Mouse (Mus musculus): Measurements from ENCODE around the gene Tns2.
"Not testable (repeated sequence)": the region's sequence is repeated elsewhere in the genome, so short reads cannot be mapped to it uniquely, and the experiment has no call there.

Gene Tns2

DNA sequence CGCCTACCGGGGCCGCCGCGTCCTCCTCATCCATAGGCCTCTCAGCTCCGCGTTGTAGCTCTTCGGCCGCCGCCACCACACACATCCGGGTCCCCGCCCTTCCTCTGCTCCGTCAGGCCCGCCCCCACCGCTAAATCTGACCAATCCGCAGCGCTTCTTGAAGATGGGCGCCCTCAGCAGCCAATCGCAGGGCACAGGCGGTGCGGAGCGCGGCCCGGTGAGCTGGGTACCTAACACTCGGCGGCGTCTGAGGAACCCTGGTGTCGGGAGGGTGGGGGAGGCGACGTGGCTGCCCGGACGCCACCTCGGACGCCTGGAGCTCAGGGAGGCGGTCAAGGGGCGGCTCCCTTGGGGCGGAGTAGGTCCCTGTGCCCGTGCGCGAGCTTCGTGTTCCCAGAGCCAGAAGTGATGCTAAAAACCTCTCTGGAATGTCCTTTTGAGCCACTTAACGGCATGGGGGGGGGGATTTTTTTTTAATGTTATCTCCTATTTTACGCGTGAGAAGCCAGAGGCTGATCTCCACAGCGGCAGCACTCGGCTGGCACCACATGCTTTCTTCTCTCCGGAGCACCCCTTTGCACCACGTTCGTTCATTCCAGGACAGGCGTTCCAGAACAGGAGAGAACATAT is 36.0 kb downstream of the Tns2 start, which contains the start of gene Spryd3:
Spryd3 (minus strand) TSS at position 106 of the 630 bp plus-strand sequence.
- peak; percentile 97 to 99 for DNase-seq (ENCODE audit: low spot score in 2 of 2)

DNA sequence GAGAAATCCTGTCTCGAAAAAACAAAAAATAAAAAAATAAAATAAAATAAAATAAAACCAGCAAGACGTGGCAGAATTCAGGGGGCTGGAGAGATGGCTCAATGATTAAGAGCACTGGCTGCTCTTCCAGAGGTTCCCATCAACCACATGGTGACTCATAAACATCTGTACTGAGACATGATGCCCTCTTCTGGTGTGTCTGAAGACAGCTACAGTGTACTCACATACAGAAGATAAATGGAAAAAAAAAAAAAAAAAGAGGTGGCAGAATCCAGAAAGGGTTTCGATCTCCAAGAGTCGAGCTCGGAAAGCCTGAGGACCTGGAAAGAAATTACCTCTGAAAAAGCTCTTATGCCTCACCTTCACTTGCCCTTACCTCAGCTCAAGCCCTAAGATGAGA is 40.9 kb downstream of the Tns2 start:
- no peak for DNase-seq (ENCODE audit: low spot score in 2 of 2)

DNA sequence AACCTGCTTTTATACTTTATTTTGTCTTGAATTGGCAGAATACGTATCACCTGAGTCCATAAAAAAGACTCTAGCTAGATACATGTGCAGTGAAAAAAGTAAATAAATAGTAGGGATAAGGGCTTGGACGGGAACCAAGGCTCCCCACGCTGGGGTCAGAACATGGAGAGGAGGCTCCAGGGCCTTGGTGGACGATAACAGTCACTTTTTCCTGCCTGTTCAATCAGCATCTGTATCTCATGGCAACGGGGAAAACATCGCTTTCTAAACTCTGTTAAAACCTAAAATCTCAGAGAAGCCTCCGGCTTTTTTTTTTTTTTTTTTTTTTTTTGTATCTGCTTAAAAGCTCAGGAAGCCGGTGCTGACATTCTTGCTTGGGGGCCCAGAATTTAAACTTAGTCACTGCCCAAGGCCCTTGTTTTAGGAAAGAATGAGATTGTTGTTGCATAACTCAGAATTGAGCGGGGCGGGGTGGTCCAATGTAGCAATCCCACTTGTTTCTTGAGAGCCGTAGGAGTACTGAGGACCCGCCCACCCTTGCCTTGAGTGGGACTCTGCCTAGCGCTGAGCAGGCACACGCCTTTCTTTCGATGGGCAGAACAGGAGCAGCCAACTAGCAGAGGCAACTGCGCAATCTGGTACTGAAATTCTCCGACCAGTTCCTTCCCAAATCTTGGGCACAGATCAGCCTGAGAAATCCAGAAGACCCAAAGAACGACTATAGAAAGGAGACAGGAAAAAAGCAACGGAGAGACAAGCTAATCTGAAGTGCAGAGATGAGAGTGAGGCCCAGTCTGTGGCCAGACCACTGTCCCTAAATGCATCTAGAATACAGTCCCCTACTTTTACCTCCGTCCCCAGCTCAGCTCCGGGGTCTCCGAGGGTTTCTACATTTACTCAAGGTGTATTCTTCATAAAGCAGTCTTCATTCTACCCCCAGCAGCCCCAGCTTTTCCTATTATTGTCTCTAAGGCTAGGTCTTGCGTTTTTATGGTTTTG is 43.0 kb downstream of the Tns2 start:
- DNase-seq (ENCODE audit: low spot score in 2 of 2): no peak

DNA sequence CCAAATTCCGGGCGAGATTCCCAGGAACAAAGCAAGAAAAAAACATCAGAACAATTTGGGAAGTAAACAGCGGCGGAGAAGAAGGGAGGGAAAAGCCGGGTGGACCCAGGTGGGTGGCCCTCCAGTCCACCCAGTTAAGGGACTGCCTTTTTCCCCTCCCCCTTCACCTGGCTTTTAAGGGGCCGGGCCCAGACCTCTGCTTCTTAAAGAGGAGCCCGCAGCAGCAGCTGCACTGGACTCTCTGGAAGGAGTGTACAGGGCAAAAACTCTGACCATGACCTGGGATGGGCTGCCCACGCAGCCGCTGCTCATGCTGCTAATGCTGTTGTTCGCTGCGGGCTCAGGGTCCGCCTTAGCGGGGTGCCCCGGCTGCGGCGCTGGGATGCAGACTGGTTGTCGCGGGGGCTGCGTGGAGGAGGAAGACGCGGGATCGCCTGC is 44.1 kb downstream of the Tns2 start, which contains the start of gene Igfbp6:
Igfbp6 (plus strand) TSS at position 89 of the 438 bp plus-strand sequence.
- no peak for DNase-seq (ENCODE audit: low spot score in 2 of 2)

DNA sequence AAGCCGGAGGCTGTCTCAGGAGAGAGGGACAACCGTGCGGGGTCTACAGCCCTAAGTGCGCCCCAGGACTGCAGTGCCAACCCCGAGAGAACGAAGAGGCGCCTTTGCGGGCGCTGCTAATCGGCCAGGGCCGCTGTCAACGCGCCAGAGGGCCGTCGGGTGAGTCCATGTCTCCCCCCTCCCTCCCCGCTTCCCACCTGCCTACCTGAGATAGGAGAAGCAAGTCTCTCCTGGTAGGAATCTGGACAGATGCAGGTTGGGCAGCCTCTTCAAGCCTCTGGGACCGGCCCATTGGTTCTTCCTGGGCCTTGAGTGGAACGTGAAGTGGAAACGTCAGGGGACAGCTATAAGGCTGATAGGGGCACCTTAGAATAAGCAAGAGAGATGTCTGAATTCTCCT is 44.5 kb downstream of the Tns2 start:
- DNase-seq (ENCODE audit: low spot score in 2 of 2): no peak

DNA sequence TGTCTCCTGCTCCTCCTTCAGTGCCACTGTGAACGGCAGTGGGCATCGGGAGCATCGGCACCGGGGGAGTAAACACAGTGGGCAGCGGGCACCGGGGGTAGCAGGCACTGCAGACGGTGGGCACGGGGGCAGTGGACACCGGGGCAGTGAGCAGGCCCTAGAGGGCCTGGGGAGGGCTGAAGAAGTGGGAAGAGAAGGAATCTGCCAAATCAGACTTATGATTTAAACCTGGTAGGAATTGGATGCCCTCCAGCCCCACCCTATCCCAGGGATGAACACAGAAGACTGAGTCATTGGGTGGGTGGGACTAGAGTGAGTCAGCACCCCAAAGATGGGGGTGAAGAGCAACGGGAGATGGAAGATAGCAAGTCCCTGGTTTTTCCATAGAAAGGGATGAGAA is 45.1 kb downstream of the Tns2 start:
- DNase-seq (ENCODE audit: low spot score in 2 of 2): no peak

DNA sequence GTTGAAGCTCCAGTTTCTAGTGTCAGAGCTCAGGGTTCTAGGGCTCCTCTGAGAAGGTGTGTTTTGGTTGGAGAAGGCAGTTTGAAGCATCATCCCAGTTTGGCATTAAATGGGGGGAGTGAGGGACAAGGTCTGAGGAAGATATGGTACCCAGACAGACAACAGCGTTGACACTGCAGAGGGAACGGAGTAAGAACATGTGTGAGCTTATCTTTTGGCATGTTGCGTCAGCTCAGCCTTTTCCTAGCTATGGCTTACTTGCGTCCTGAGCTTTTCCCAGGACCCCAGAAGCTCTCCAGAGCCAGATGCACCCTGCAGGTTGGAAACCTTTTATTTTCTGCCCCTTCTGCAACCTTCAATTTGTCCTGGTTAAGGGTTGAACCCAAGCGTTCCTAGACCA is 45.9 kb downstream of the Tns2 start:
- no peak for DNase-seq (ENCODE audit: low spot score in 2 of 2)

DNA sequence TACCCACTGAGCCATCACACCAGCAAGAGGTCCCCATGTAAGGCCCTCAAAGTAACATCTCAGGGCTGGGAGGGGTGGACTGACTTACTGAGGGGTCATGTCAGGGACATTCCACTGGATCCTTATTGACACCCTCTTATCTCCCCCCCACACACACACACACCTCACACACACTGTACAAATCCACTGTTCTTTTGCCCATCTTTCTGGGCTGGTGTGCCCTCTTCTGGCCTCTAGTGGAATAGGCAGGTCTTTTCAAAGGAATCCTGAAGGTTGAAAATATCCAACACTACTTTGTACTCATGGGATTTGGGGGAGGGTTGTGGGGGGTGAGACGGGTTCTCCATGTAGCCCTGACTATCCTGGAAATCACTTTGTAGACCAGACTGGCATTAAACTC is 46.7 kb downstream of the Tns2 start:
- peak in 1 of 2 experiments; percentile 53 for DNase-seq (ENCODE audit: low spot score in 2 of 2)

DNA sequence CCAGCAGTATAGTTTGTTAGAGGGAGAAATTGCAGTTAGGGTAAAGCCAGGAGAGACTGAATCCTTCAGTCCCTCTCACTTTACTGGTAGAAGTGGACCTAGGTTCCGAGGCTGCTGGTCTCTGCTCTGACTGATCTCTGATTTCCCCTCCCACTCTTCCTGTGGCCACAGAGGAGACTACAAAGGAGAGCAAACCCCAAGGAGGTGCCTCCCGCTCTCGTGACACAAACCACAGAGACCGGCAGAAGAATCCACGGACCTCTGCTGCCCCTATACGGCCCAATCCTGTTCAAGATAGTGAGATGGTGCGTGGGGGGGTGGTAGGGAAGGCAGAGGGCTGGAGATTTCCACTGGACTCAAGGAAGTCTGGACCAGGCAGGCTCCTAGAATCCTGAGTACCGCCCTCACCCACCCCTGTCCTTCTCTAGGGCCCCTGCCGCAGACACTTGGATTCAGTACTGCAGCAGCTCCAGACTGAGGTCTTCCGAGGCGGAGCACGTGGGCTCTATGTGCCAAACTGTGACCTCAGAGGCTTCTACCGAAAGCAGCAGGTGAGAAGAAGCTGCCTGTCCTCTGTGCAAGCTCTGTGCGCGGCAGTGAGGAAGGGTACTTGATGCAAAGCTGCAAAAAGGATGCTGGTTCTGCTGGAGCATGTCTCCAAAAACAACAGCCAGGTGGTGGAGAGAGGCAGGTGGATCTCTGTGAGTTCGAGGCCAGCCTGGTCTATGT is 47.6 kb downstream of the Tns2 start:
- DNase-seq (ENCODE audit: low spot score in 2 of 2): no peak

DNA sequence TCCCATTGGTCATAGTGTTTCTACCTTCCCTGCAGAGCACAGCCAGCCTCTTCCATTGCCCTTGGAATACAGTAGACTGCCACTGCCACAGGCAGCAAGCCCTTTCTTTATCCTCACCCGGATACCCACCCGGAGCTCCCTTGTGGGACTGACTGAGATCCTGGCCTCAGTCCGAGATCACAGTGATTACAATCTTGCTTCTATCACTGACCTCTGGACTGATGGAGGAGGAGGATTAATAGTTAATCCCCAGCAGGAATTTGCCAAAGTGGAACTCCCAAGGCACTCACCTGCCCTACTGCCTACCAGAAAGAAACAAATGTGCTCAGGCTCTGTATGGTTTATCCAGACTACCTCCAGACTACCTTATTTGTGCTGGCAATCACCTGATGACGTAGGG is 49.3 kb downstream of the Tns2 start:
- no peak for DNase-seq (ENCODE audit: low spot score in 2 of 2)

DNA sequence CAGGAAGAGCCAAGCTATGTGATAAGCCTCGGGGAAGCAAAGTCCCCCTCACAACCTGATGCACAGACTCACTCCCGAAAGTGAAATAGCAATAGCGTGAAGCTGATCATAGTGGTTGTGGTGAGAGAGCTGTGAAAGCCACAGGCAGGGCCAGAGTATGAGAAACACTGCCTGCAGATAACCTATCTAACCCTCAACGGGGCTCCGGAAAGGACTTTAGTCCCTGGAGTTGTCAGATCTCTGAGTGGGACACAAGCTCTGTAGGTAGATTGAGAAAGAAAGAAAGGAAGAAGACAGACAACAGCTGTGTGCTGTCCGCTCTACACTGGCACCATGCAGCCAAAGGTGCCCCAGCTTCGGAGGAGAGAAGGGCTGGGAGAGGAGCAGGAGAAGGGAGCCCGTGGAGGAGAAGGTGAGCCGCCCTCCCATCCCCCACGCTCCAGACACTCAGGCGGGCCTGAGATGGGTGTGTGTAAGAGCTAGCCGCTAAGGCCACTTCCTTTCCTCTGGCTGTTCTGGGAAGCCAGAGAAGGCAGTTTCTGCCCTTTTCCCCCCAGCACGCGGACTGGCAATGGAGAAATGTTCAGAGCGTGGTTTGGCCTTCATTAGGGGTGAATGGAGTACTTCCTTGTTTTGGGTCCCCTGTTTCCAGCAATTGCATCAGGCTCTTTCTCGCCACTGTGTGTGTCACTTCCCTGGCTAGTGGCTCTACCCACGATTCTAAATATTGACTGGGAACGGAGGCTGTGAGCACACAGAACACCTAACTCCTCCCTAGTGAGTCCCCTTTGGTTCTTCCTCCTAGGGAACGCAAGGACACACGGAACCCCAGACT is 50.3 kb downstream of the Tns2 start, which contains the start of gene Soat2:
Soat2 (plus strand) TSS at position 226 of the 835 bp plus-strand sequence.
- DNase-seq (ENCODE audit: low spot score in 2 of 2): no peak

DNA sequence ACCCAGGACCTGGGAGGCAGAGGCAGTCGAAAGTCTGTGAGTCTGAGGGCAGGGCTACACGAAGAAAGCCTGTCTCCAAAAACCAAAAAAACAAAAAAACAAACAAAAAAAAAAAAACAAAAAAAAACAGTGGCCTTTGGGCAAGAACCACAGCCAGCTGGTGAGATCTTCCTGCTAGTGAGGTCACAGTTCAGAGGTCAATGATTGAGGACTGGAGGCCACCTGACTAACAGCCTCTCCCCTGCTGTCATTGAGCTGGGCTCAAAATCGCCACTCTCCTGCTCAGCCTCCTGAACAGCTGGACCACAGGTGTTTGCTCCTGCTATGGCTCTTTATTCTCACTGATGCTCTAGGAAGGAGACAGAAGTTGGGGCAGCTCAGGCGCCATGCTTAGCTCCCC is 52.4 kb downstream of the Tns2 start:
- DNase-seq (ENCODE audit: low spot score in 2 of 2): no peak

DNA sequence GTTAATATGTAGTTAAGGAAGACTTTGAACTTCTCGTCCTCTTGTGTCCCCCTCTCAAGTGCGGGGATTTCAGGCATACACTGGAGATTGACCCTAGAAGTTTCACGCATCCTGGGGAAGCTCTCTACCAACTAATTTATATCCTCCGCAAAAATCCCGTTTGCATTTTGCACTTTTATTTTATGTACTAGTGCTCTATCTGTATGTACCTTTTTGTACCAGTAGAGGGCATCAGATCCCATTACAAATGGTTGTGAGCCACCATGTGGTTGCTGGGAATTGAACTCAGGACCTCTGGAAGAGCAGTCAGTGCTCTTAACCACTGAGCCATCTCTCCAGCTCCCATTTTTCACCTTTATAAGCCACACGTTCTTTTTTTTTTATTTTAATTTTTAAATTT is 54.8 kb downstream of the Tns2 start:
- DNase-seq (ENCODE audit: low spot score in 2 of 2): not testable (repeated sequence)

DNA sequence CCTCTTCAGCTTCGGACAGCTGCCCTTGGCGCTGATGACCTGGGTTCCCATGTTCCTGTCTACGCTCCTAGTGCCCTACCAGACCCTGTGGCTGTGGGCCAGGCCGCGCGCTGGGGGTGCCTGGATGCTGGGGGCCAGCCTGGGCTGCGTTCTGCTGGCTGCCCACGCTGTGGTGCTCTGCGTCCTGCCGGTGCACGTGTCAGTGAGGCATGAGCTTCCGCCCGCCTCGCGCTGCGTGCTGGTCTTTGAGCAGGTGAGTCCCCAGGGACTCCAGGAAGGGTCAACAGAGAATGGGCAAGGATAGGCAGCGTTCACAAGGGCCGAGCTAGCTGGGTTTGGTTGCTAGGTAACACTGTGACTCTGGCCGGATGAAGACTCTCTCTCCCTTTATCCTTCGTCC is 56.6 kb downstream of the Tns2 start:
- DNase-seq (ENCODE audit: low spot score in 2 of 2): no peak

DNA sequence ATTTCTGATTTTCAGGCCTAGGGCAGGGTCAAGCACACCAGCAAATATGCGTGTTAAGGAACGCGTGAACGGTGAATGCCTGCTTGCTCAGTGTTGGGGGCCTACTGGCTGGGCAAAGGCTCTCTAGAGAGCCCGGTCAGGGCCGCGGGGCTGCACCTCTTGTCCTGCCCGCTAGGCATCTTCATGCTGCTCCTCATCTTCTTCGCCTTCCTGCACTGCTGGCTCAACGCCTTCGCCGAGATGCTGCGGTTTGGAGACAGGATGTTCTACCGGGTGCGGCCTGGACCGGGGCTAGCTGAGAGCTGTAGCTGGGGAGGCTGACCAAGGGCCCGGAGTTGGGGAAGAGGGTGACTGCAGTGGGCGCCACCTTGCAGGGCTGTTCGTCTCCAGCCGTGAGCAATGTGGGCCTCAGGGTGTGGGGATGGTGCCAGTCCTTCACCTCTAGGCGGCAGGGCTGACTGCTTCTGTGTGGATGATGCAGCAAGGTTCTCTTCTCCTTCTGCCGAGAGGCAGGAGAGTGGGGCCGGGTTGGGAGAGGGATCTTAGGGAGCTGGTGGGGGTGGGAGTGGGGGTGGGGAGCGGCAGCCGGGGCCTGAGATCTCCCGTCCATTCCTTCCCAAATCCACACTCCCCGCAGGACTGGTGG is 60.3 kb downstream of the Tns2 start:
- DNase-seq (ENCODE audit: low spot score in 2 of 2): no peak

DNA sequence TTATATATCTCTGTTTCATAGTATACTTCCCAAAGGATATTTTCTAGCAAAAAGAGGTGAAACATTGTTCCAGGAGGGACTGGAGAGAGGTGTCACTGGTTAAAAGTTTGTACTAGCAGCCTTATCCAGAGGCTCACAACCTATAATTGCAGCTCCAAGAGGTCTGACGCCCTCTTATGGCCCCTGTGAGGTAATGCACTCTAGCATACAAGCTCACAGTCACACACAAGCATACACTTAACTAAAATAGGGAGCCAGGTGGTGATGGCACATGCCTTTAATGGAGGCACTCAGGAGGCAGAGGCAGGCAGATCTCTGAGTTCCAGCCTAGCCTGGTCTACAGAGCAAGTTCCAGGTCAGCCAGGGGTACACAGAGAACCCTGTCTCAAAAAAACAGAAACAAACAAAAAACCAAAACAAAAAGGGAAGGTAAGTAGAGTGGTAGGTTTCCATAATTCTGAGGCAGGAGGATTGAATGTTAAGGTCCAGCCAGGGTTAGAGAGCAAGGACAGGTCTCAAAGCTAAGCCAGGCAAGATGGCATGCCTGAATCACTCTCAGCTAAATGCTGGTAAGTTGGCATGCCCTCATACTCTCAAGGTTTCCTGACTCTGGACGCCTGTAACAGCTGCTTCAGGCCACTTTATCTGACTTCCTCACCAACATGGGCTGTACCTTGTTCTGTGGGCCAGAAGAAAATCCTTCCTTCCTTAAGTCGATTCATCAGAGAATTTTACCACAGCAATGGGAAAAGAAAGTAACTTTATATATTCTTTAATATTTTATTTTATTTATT is 63.9 kb downstream of the Tns2 start:
- no peak for DNase-seq (ENCODE audit: low spot score in 2 of 2)

DNA sequence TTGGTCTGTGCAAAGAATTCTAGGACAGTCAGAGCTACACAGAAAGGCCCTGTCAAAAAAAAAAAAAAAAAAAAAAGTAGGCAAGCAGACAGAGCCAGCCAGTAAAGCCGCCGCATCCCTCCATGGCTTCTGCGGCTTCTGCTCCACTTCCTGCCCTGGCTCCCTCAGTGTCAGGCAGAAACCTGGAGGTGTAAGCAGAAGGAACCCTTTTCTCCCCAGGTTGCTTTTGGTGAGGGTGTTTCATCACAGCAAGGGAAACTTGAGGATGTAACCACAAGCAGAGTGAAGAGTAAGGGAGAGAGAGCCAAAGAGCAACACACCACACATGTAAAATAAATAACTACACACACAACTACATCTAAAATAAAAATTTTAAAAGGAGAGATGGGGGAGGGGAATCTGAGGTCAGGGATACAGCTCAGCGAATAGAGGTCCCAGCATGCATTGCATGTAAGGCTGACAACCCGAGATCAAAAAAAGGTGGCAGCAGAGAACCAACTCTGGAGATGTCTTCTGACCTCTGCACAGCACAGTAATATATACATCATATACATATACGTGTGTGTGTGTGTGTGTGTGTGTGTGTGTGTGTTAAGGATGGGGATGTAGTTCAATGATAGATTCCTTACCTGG is 65.4 kb downstream of the Tns2 start:
- DNase-seq (ENCODE audit: low spot score in 2 of 2): no peak

Measured in cerebellum, postnatal 4 days (tissue).